Mouse (Mus musculus) CD4-positive, CD25-positive, alpha-beta regulatory T cell, adult 4 months (primary cell): ENCODE data around the gene Trim14. TPM values are rescaled to one million over a fixed set of nuclear protein-coding genes. Genes with fewer than 3 reads are reported as not detected.

Experiments
- ATAC-seq: one replicate; pipeline ENCODE4 v1.8.0; 2017
- polyA plus RNA-seq, 2 experiments: library from polyadenylated mRNA; unstranded; fragments of 100-300 nt; shearing (Covaris generic); gene quantifications; one replicate each; pipeline ENCODE4 v1.2.1; 2017

Trim14 gene
- polyA plus RNA-seq, 2 experiments from 2014 or later: 33.2 to 35.8 TPM

GRCm38 (mm10) chr4:46475101-46475500, 60.8 kb downstream of the Trim14 start:
- no peak for ATAC-seq

GRCm38 (mm10) chr4:46465740-46466139, 70.2 kb downstream of the Trim14 start:
- no peak for ATAC-seq

- ATAC-seq: peak; percentile 60
These were observed 72.7 kb downstream of the Trim14 start for GRCm38 (mm10) chr4:46463130-46463830.

- ATAC-seq: no peak
These were observed 77.5 kb downstream of the Trim14 start for GRCm38 (mm10) chr4:46458411-46458810.

GRCm38 (mm10) chr4:46457186-46457585, 78.8 kb downstream of the Trim14 start:
- ATAC-seq: no peak

GRCm38 (mm10) chr4:46456762-46457161, 79.2 kb downstream of the Trim14 start:
- no peak for ATAC-seq

DNA sequence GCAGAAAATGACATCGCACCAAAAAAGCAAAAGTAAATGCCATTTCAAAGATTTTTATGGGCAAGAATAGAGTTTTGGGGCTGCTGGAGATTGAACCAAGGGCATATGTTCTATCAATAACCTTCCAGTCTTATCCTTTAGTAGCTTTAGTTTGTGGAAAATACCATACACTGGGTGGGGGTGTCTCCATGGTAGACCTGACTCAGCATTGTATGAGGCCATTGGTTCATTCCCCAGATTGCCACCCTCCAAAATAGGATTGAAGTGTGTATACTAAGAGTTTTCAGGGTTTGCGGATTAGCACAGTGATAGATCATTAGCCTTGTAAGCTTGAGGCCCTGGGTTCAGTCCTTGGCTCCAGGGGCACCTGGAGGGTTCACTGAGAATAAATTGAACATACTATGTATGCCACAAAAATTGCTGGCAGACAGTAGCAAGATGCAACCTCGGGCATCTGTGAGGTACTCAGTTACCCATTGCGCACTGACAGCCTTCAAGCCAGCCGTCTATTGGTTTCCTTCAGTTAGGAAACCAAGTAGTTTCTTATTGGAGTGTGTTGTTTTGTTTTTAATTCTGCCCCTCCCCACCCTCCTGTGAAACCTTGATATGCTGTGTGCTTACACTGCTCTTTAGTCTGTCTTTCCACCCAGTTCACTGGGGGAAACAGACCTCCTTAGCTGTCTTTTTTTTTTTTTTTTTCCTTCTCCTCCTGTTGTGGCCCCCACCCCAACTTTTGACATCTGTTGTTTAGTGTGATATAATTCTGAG, 81.7 kb downstream of the Trim14 start:
- peak; percentile 10 for ATAC-seq

- no peak for ATAC-seq
These were observed 82.9 kb downstream of the Trim14 start for GRCm38 (mm10) chr4:46452855-46453719.

GRCm38 (mm10) chr4:46452481-46452850, 83.5 kb downstream of the Trim14 start:
- peak; percentile 13 for ATAC-seq

GRCm38 (mm10) chr4:46451758-46452480, 84.0 kb downstream of the Trim14 start:
- ATAC-seq: peak; percentile 16

- peak; percentile 18 for ATAC-seq
These were observed 84.6 kb downstream of the Trim14 start for GRCm38 (mm10) chr4:46451240-46451757.

GRCm38 (mm10) chr4:46450519-46451131, 85.3 kb downstream of the Trim14 start, which contains the start of gene Anp32b:
TSS of gene Anp32b (plus strand) at chr4:46450902.
- peak; percentile 78 for ATAC-seq

GRCm38 (mm10) chr4:46450020-46450518, 85.9 kb downstream of the Trim14 start:
- no peak for ATAC-seq

- ATAC-seq: no peak
These were observed 87.1 kb downstream of the Trim14 start for GRCm38 (mm10) chr4:46448886-46449285.

- no peak for ATAC-seq
These were observed 88.5 kb downstream of the Trim14 start for GRCm38 (mm10) chr4:46447461-46447860.

GRCm38 (mm10) chr4:46445237-46445945, 90.5 kb downstream of the Trim14 start:
- no peak for ATAC-seq
